Mouse (Mus musculus): Measurements from ENCODE around the gene Il20ra. TPM values are rescaled to one million over a fixed set of nuclear protein-coding genes. Genes with fewer than 3 reads are reported as not detected.

The Il20ra gene
- total and polyA plus RNA-seq, 2 experiments from 2014 or later: 0.71 to 1.1 TPM

DNA sequence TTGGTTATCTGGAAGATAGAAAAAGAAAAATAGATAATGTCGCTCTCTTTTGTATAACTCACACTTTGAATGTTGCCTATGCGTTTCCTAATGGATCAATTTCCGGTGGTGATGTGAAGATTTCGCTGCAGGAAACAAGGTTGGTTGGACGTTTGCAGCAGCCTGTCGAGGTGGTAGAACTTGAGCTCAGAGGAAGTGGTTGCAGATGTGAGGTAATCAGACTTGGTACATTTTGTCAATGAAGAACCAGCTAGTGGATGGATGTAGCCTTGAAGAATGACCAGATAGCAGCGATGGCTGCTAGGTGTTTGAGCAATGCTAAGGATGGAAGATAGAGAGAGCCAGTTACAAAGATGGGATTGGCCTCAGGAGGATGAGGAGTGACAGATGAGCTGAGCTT, 92.4 kb downstream of the Il20ra start:
- DNase-seq (ENCODE audit: low spot score): no peak
- no peak overlapping the region for H3K4me2 ChIP-seq (ENCODE audit: low read depth, low read length)
- ATAC-seq: no peak
- no peak overlapping the region for H3K9ac ChIP-seq (replicated peaks; ENCODE audit: low read length)
- H3K4me3 ChIP-seq (ENCODE audit: low read length): no peak overlapping the region
- H3K27me3 ChIP-seq (ENCODE audit: insufficient read depth, low read length): no peaks in the 10 kb centered on the region
- TF ChIP-seq CTCF (IDR thresholded peaks at IDR 0.05; ENCODE audit: low read depth): no peak
- H3K4me1 ChIP-seq (ENCODE audit: insufficient read depth, low read length): no peaks in the 10 kb centered on the region
- H3K36me3 ChIP-seq (ENCODE audit: insufficient read depth, low read length): no peaks in the 10 kb centered on the region
- no peaks in the 10 kb centered on the region for H3K9me3 ChIP-seq (ENCODE audit: low read length)
- WGBS: 91% methylated on average over 7 of the region's 7 CpGs
- H3K27ac ChIP-seq: no peak overlapping the region

Other genes starting within 250 kb of the Il20ra start
- 15.2 and 18.1 TPM in 2 replicates for gene Ifngr1, start 120.6 kb upstream of the Il20ra start, total RNA-seq (2014; rRNA removed)
- 28.3 and 31.8 TPM in 2 replicates for gene Ifngr1, start 120.6 kb upstream of the Il20ra start, polyA plus RNA-seq (2015; fragmentation: Nextera tagmentation; extraction: Ambion mirVana)
- not detected in 2 replicates for gene Il22ra2, start 90.6 kb upstream of the Il20ra start, total RNA-seq (2014; rRNA removed)
- not detected in 2 replicates for gene Il22ra2, start 90.6 kb upstream of the Il20ra start, polyA plus RNA-seq (2015; fragmentation: Nextera tagmentation; extraction: Ambion mirVana)
- 4.3 and 4.5 TPM in 2 replicates for gene Slc35d3, start 138.9 kb downstream of the Il20ra start, total RNA-seq (2014; rRNA removed)
- gene Slc35d3, start 138.9 kb downstream of the Il20ra start, polyA plus RNA-seq (2015; fragmentation: Nextera tagmentation; extraction: Ambion mirVana): 2.9 and 3.5 TPM in 2 replicates
- gene Pex7, start 195.1 kb downstream of the Il20ra start, total RNA-seq (2014; rRNA removed): 30.6 and 40.6 TPM in 2 replicates
- gene Pex7, start 195.1 kb downstream of the Il20ra start, polyA plus RNA-seq (2015; fragmentation: Nextera tagmentation; extraction: Ambion mirVana): 39.7 and 44.6 TPM in 2 replicates
- gene Map3k5, start 221.9 kb downstream of the Il20ra start, total RNA-seq (2014; rRNA removed): 4.6 and 5.5 TPM in 2 replicates
- gene Map3k5, start 221.9 kb downstream of the Il20ra start, polyA plus RNA-seq (2015; fragmentation: Nextera tagmentation; extraction: Ambion mirVana): 0.91 and 1.4 TPM in 2 replicates